Mouse (Mus musculus): ENCODE data around the gene Tns1.

DNA sequence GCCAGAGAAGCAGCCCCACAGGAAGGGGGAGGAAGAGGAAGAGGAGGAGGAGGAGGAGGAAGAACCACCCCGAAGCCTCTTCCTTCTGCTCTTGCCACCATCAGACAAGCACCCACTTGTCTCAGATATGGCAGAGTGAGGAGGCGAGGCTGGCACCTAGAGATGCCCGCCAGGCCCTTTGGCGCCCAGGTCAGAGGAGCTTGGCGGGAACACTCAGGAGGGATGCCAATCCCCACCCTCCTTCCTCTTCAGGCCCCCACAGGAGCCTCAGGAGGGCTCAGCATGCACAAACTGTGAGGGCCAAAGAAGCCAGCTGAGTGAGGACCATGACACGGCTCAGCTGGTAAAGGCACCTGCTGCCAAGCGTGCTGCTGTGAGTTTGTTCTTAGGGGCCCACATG is 3.1 kb downstream of the Tns1 start:
- TF ChIP-seq CTCF (conservative IDR thresholded peaks at IDR 0.05; ENCODE audit: low read length): no peak
- TF ChIP-seq NANOG (IDR thresholded peaks at IDR 0.05; ENCODE audit: borderline replicate concordance, low read length): no peak

Data from E14TG2a.4 (cell line).